Mouse (Mus musculus) ES-Bruce4 (cell line): ENCODE data around the gene Pla2g5.
"Not testable (repeated sequence)": the region's sequence is repeated elsewhere in the genome, so short reads cannot be mapped to it uniquely, and the experiment has no call there.

Experiments
- CTCF ChIP-seq: IDR thresholded peaks from one replicate; pipeline ENCODE4 v1.8.1; 2011; ENCODE audit warnings: low read depth, low read length
- EP300 ChIP-seq: IDR thresholded peaks from 2 replicates; pipeline ENCODE4 v1.6.1; 2011; ENCODE audit warnings: low read depth, low read length; ENCODE audit not compliant: insufficient read depth
- POLR2A ChIP-seq: IDR thresholded peaks from one replicate; pipeline ENCODE4 v1.8.1; 2011; ENCODE audit warnings: low read length; ENCODE audit not compliant: insufficient read depth

GRCm38 (mm10) chr4:138893789-138894188 is 30.5 kb upstream of the Pla2g5 start:
- not testable (repeated sequence) for TF ChIP-seq CTCF, POLR2A, EP300
